Mouse (Mus musculus) neutrophil, adult 83 days (primary cell): Measurements from ENCODE around the gene Mlf1. TPM values are rescaled to one million over a fixed set of nuclear protein-coding genes. Genes with fewer than 3 reads are reported as not detected.

Experiments
- total RNA-seq, 2 experiments: library from RNA; stranded (reverse); gene quantifications; one replicate each; pipeline ENCODE4 v1.2.4; 2023

Mlf1 gene
- 1 to 10 TPM in 1 of 2 experiments, not detected in 1; 2.2 TPM for total RNA-seq

GRCm38 (mm10) chr3:67373872-67374271, at the start of gene Mlf1:
Gene Mlf1, plus strand, starts transcription at chr3:67374097.

DNA sequence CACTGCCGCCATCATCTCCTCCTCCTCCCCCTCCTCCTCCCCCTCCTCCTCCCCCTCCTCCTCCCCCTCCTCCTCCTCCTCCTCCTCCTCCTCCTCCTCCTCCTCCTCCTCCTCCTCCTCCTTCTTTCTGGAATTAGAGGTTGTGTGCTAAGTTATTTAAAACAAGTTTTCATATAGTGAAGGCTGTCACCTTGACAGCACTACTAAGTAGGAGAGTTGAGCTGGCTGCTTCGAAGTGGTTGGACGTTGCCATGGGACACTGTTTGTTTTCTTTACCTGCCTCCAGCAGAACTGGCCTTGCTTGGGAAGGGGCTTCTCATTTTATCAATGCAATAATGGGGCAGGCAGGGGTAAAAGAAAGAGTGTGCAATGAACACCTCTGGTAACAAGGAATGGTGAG, 1.2 kb downstream of the Mlf1 start, which contains the start of gene Gm17402:
Gene Gm17402 (minus strand): TSS at position 101 of the 400 bp plus-strand sequence.

GRCm38 (mm10) chr3:67429999-67430380, 56.1 kb downstream of the Mlf1 start, which contains the start of gene Gfm1:
Gene Gfm1, plus strand, starts transcription at chr3:67430096.

Other genes with a start within 250 kb of the Mlf1 start
- gene Gm17402, start 1.1 kb downstream of the Mlf1 start, total RNA-seq, result not detected
- gene Gfm1, start 56.0 kb downstream of the Mlf1 start, total RNA-seq, result 10 to 100 TPM; 21.9 to 22.1 TPM
- 10 to 100 TPM in 1 of 2 experiments, 1 to 10 TPM in 1; 9.3 to 12.7 TPM for gene Lxn, start 89.8 kb downstream of the Mlf1 start, total RNA-seq
- not detected for gene Rarres1, start 141.4 kb downstream of the Mlf1 start, total RNA-seq
- 10 to 100 TPM; 50.1 to 54.7 TPM for gene Mfsd1, start 208.6 kb downstream of the Mlf1 start, total RNA-seq